ENCODE assay signal across 9 mouse cellular contexts in genomic region chr11:82683765-82684505, GRCm38 (mm10).
A peak's percentile ranks its signal among the peaks of the same experiment; 100 is the strongest.
DNase-seq lines count a peak whose midpoint lies in the region; ATAC-seq lines count a peak whose summit lies in the region.
"Had no signal": no experiment of that assay in that cellular context is flagged by ENCODE, and none has a peak within 500 bp of the region (broad histone marks: within the 10 kb centered on the region; RNA-seq: fewer than 3 reads in every experiment).

No protein-coding gene starts in this region.

- H3K4me2 ChIP-seq in limb, embryonic 11.5 days (ENCODE audit: low read depth, severe bottlenecking) = no peak overlapping the region
- no peak overlapping the region for H3K4me2 ChIP-seq in stomach, embryonic 14.5 days (replicated peaks; ENCODE audit: low read depth, low read length)

- WGBS in limb, embryonic 11.5 days = 47% methylated on average over 12 of the region's 12 CpGs
- WGBS in stomach, embryonic 14.5 days = 48% methylated on average over 12 of the region's 12 CpGs

- H3K4me1 ChIP-seq in limb, embryonic 11.5 days (ENCODE audit: control insufficient read depth, insufficient read depth, low read length) = no peaks in the 10 kb centered on the region
- H3K4me1 ChIP-seq in stomach, embryonic 14.5 days (ENCODE audit: control insufficient read depth, insufficient read depth, low read length) = peaks cover 4% of the 10 kb centered on the region; the same call in 1 of the 2 replicates
- H3K4me1 ChIP-seq: megakaryocyte, embryonic 14.5 days had no signal

- no peaks in the 10 kb centered on the region for H3K9me3 ChIP-seq in limb, embryonic 11.5 days (ENCODE audit: control insufficient read depth, low read length)
- no peaks in the 10 kb centered on the region for H3K9me3 ChIP-seq in stomach, embryonic 14.5 days (ENCODE audit: control insufficient read depth, low read depth, low read length)
- H3K9me3 ChIP-seq: megakaryocyte, embryonic 14.5 days had no signal

- H3K27me3 ChIP-seq in limb, embryonic 11.5 days (ENCODE audit: control insufficient read depth, insufficient read depth, low read length) = 0 out of 2 replicates have a peak, but pooled peaks cover 3% of the 10 kb centered on the region
- H3K27me3 ChIP-seq in stomach, embryonic 14.5 days (ENCODE audit: control insufficient read depth, insufficient read depth, low read length) = no peaks in the 10 kb centered on the region

- ATAC-seq in limb, embryonic 11.5 days (ENCODE audit: insufficient number of reproducible peaks, low FRiP score, low TSS enrichment, low read depth) = no peak
- ATAC-seq in stomach, embryonic 14.5 days (ENCODE audit: insufficient number of reproducible peaks, insufficient read depth, low FRiP score, low read depth) = peak; percentile 28; the same call in 1 of the 2 replicates
- ATAC-seq in megakaryocyte progenitor cell, adult 5-6 weeks (replicated peaks; ENCODE audit: poor library complexity) = no peak

- peak; percentile 6 for DNase-seq in kidney, postnatal 14 days
- no peak for DNase-seq in kidney, adult 11 months
- peak; percentile 8 for DNase-seq in NIH3T3 (ENCODE audit: low read depth)
- peak; percentile 91 to 93 for DNase-seq in cerebellum, postnatal 25 days
- peak; percentile 14 for DNase-seq in gastrocnemius, postnatal 10 days
- peak; percentile 59 for DNase-seq in limb, embryonic 11.5 days (ENCODE audit: low spot score)

- H3K4me3 ChIP-seq in limb, embryonic 11.5 days (ENCODE audit: low read depth, low read length) = no peak overlapping the region
- H3K4me3 ChIP-seq in stomach, embryonic 14.5 days (ENCODE audit: low read depth, low read length) = no peak overlapping the region
- H3K4me3 ChIP-seq: megakaryocyte, embryonic 14.5 days had no signal

- no peaks in the 10 kb centered on the region for H3K36me3 ChIP-seq in limb, embryonic 11.5 days (ENCODE audit: control insufficient read depth, insufficient read depth, low read length)
- H3K36me3 ChIP-seq in stomach, embryonic 14.5 days (ENCODE audit: control insufficient read depth, insufficient read depth, low read length) = no peaks in the 10 kb centered on the region

- no peak overlapping the region for H3K9ac ChIP-seq in limb, embryonic 11.5 days (ENCODE audit: low read length)
- H3K9ac ChIP-seq in stomach, embryonic 14.5 days (replicated peaks; ENCODE audit: low read depth, low read length) = no peak overlapping the region

- H3K27ac ChIP-seq in limb, embryonic 11.5 days (replicated peaks; ENCODE audit: low read depth, low read length) = no peak overlapping the region
- no peak overlapping the region for H3K27ac ChIP-seq in stomach, embryonic 14.5 days (ENCODE audit: low read length)
